Mouse (Mus musculus) stomach, embryonic 14.5 days (tissue): Measurements from ENCODE around the gene Trim24. TPM values are rescaled to one million over a fixed set of nuclear protein-coding genes. Genes with fewer than 3 reads are reported as not detected.
"Not testable (repeated sequence)": the region's sequence is repeated elsewhere in the genome, so short reads cannot be mapped to it uniquely, and the experiment has no call there.

Experiments
- ATAC-seq: fragments of 200-750 bp; cut with Nextera tagmentation; 2 replicates; pipeline ENCODE4 v1.8.0; 2017; ENCODE audit warnings: low read depth, moderate TSS enrichment; ENCODE audit not compliant: insufficient number of reproducible peaks, insufficient read depth, low FRiP score
- H3K27ac ChIP-seq: fragments of 300-500 bp; sonication (generic); 2 replicates; pipeline ENCODE4 v1.5.1; 2014; ENCODE audit warnings: mild to moderate bottlenecking, low read length, moderate library complexity, mixed read lengths
- H3K27me3 ChIP-seq: fragments of 300-500 bp; sonication (generic); 2 replicates; pipeline ENCODE4 v1.6.1; 2014; ENCODE audit warnings: low read length, control low read depth, mixed read lengths; ENCODE audit not compliant: control insufficient read depth, insufficient read depth
- H3K36me3 ChIP-seq: fragments of 300-500 bp; sonication (generic); 2 replicates; pipeline ENCODE4 v1.6.1; 2014; ENCODE audit warnings: mild to moderate bottlenecking, control low read depth, low read length, moderate library complexity, mixed read lengths; ENCODE audit not compliant: control insufficient read depth, insufficient read depth
- H3K4me1 ChIP-seq: fragments of 300-500 bp; sonication (generic); 2 replicates; pipeline ENCODE4 v1.6.1; 2014; ENCODE audit warnings: low read length, control low read depth, mixed read lengths; ENCODE audit not compliant: control insufficient read depth, insufficient read depth
- H3K4me2 ChIP-seq: fragments of 300-500 bp; sonication (generic); replicated peaks from 2 replicates; pipeline ENCODE4 v1.6.1; 2014; ENCODE audit warnings: low read depth, low read length, control low read depth
- H3K4me3 ChIP-seq: fragments of 300-500 bp; sonication (generic); 2 replicates; pipeline ENCODE4 v1.5.1; 2014; ENCODE audit warnings: low read depth, low read length, control low read depth
- H3K9ac ChIP-seq: fragments of 300-500 bp; sonication (generic); replicated peaks from 2 replicates; pipeline ENCODE4 v1.6.1; 2014; ENCODE audit warnings: low read depth, mild to moderate bottlenecking, control low read depth, low read length, moderate library complexity, mixed read lengths
- H3K9me3 ChIP-seq: fragments of 300-500 bp; sonication (generic); 2 replicates; pipeline ENCODE4 v1.6.1; 2016; ENCODE audit warnings: low read depth, low read length, control low read depth; ENCODE audit not compliant: control insufficient read depth
- WGBS: fragments of 180-500 bp; shearing (Covaris S2); extraction: QIAGEN DNeasy Blood & Tissue Kit; methylation state at CpG from one replicate; pipeline ENCODE4 v1.1.7; 2014; 5-methylcytosine and 5-hydroxymethylcytosine counted together
- polyA plus RNA-seq: library from polyadenylated mRNA; unstranded; fragments of >200 nt; fragmentation: Nextera tagmentation; extraction: Ambion mirVana; gene quantifications from 2 replicates; pipeline ENCODE4 v1.2.1, GENCODE M21; 2014

The Trim24 gene
- polyA plus RNA-seq, 1 experiment from 2014 or later = 26.7 TPM

GRCm38 (mm10) chr6:37836951-37837565 is 33.6 kb upstream of the Trim24 start:
- not testable (repeated sequence) for H3K4me2 ChIP-seq, H3K9ac ChIP-seq, H3K27ac ChIP-seq, ATAC-seq, H3K36me3 ChIP-seq, H3K4me3 ChIP-seq, H3K4me1 ChIP-seq, H3K27me3 ChIP-seq, H3K9me3 ChIP-seq
- 70% methylated on average over 2 of the region's 2 CpGs for WGBS

DNA sequence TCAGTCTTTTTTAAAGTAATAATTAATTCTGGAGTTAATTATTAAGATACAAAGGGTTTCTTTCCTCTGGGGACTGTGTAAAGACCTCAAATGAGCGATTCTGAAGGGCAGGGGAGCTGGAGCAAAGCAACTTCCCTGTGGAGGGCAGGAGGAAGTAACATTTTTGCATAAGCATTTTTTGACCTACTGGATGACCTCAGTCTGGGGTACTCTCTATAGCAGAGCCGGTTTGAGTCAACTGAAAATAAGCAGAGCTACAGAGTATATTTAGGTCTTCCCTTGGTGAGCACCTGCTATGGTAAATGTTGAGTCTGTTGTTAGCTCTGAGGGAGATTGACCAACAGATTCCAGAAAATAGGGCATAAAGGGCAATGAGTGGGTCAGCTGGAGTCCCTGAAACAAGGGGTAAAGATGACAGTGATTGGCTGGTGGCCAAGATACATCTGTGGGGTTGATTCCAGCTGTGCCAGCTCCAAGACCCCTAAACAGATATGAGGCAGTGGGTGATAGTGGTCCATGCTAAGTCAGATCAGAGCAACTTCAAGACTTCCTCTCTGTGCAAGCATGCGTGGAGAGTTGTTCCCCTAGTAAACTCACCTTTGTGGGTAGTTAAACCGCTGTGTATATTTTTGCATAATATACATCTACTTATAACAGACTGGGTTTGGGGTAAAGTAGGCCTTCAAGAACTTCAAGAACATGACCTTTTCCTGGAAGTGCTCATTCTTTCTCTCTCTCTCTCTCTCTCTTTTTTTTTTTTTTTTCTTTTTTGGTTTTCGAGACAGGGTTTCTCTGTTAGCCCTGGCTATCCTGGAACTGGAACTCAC is 27.6 kb upstream of the Trim24 start:
- no peak overlapping the region for H3K27ac ChIP-seq
- H3K4me2 ChIP-seq = no peak overlapping the region
- H3K4me1 ChIP-seq = no peaks in the 10 kb centered on the region
- no peak overlapping the region for H3K4me3 ChIP-seq
- 77% methylated on average over 5 of the region's 5 CpGs for WGBS
- ATAC-seq = no peak
- H3K9me3 ChIP-seq = no peaks in the 10 kb centered on the region
- H3K27me3 ChIP-seq = no peaks in the 10 kb centered on the region
- H3K36me3 ChIP-seq = no peaks in the 10 kb centered on the region
- no peak overlapping the region for H3K9ac ChIP-seq

DNA sequence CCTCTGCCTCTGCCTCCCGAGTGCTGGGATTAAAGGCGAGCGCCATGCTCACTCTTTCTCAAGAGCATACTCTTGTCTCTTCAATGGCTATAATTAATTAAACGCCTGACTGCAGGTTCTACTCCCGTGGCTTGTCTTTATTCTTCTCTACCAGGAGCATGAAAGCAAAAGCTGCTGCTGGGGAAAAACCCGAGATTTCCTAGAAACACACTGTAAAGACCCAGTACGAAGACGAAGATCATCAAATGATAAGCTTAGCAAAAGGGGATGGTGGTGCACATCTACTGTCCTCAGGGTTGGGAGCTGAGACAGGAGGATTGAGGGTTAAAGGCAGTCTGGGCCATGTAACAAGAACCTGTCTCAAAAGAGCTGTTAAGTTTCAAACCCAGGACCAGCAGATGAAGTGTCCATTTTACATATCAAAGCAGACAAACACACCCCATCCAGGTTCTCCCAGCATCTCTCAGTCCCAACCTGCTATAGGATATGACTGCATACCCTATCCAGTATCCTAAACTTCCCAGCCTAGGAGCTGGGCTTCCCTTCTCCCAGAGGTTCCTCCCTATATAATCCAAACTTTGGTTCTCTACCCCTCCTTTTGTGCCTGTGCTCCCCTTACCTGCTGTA is 26.9 kb upstream of the Trim24 start:
- ATAC-seq = no peak
- Histone ChIP-seq H3K4me1 (no peaks in the 10 kb centered on the region), H3K9me3 (no peaks in the 10 kb centered on the region), H3K9ac (no peak overlapping the region), H3K27ac (no peak overlapping the region), H3K27me3 (no peaks in the 10 kb centered on the region), H3K4me2 (no peak overlapping the region), H3K36me3 (no peaks in the 10 kb centered on the region), H3K4me3 (no peak overlapping the region)
- 89% methylated on average over 8 of the region's 8 CpGs for WGBS

DNA sequence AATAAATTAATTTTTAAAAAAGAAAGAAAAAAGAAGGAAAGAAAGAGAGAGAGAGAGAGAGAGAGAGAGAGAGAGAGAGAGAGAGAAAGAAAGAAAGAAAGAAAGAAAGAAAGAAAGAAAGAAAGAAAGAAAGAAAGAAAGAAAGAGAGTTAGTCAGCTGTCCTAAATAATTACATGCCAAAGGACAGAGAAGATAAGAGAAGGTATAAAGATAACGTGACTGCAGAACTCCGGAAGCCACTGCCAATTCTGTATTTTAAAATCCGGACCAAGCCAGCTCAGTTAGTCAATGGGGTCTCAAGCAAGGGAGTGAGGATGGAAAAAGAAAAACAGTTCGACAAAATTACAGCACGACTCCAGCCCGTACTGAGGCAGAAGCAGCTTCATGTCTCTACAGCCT is 25.7 kb upstream of the Trim24 start:
- ATAC-seq, H3K4me1 ChIP-seq, H3K9me3 ChIP-seq, H3K4me3 ChIP-seq, H3K4me2 ChIP-seq, H3K27ac ChIP-seq, H3K9ac ChIP-seq, H3K36me3 ChIP-seq, H3K27me3 ChIP-seq: not testable (repeated sequence)
- 70% methylated on average over 6 of the region's 6 CpGs for WGBS

- not testable (repeated sequence) for ATAC-seq, H3K9me3 ChIP-seq
Observed at GRCm38 (mm10) chr6:37847531-37847930, 23.1 kb upstream of the Trim24 start.

DNA sequence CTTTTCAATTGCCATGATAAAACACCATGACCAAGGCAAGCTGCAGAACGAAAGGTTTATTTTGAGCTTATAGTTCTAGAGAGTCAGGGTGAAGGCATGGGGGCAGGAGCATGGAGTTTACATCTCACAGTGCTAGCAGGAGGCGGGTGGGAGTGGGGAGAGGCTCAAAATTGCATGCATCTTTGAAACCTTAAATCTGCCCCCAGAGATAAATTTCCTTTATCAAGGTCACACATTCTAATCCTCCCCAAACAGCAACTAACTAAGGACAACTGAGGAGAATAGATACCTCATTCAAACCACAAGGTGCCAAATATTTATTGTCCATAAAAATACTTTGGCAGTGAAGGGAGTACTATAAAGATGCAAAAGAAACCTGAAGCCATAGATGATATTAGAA is 19.3 kb upstream of the Trim24 start:
- no peak overlapping the region for H3K4me3 ChIP-seq
- no peak overlapping the region for H3K27ac ChIP-seq
- no peaks in the 10 kb centered on the region for H3K27me3 ChIP-seq
- 90% methylated on average over 2 of the region's 2 CpGs for WGBS
- no peak overlapping the region for H3K4me2 ChIP-seq
- H3K4me1 ChIP-seq = no peaks in the 10 kb centered on the region
- no peaks in the 10 kb centered on the region for H3K9me3 ChIP-seq
- no peak overlapping the region for H3K9ac ChIP-seq
- no peak for ATAC-seq
- no peaks in the 10 kb centered on the region for H3K36me3 ChIP-seq

More at GRCm38 (mm10) chr6:37847531-37847930, 23.1 kb upstream of the Trim24 start:
- H3K4me2 ChIP-seq, H3K9ac ChIP-seq, H3K4me1 ChIP-seq, H3K27me3 ChIP-seq, H3K36me3 ChIP-seq, H3K27ac ChIP-seq, H3K4me3 ChIP-seq: not testable (repeated sequence)
- 88% methylated on average over 4 of the region's 4 CpGs for WGBS

- WGBS = 91% methylated on average over 2 of the region's 2 CpGs
- Histone ChIP-seq H3K9me3 (no peaks in the 10 kb centered on the region), H3K9ac (no peak overlapping the region), H3K4me3 (no peak overlapping the region), H3K4me1 (no peaks in the 10 kb centered on the region), H3K27me3 (no peaks in the 10 kb centered on the region), H3K27ac (no peak overlapping the region), H3K4me2 (no peak overlapping the region), H3K36me3 (no peaks in the 10 kb centered on the region)
- no peak for ATAC-seq
Observed at GRCm38 (mm10) chr6:37853289-37853688, 17.3 kb upstream of the Trim24 start.

DNA sequence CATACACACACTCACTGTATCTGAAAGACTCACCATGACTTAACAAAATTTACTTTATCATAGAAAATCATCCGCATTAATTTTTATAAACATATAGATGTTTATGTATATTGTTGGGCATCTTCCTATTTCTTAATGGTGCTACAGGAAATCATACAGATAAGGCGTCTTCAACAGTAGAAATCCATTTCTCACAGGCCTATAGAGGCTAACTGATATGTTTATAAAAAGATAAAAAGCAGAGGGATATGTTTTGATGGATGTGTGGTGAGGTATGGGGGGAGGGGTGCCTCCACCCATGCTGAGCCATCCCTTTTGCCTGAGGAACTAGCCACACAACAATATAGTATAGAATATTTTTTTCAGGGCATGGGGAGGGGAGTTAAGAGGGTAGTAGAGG is 15.2 kb upstream of the Trim24 start:
- no peak overlapping the region for H3K4me3 ChIP-seq
- H3K9ac ChIP-seq = no peak overlapping the region
- no peaks in the 10 kb centered on the region for H3K4me1 ChIP-seq
- no peaks in the 10 kb centered on the region for H3K9me3 ChIP-seq
- 63% methylated on average over 2 of the region's 2 CpGs for WGBS
- H3K27me3 ChIP-seq = no peaks in the 10 kb centered on the region
- H3K36me3 ChIP-seq = no peaks in the 10 kb centered on the region
- no peak overlapping the region for H3K27ac ChIP-seq
- ATAC-seq = no peak
- H3K4me2 ChIP-seq = no peak overlapping the region
